Mouse (Mus musculus): ENCODE measurements around the gene Gm21972.

Gm21972 gene

DNA sequence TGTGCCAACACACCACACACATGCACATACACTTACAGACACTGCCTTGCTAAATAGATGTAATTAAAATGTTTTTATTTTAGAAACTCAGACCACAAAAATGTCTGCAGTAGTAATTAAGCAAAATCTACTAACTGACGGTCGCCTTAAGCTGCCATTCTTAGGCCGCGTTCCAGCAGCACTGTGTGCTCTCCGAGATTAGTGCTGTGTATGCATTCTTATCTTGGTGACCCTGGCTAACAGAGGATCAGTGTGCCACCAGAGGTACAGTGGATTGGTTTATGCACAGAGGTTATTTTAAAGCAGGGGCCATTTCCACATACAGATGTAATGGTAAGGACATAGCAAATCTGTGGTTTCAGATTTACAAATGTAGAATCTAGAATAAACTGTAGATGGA, 27.6 kb downstream of the Gm21972 start:
- DNase-seq (ENCODE audit: low spot score in 2 of 2) = no peak

DNA sequence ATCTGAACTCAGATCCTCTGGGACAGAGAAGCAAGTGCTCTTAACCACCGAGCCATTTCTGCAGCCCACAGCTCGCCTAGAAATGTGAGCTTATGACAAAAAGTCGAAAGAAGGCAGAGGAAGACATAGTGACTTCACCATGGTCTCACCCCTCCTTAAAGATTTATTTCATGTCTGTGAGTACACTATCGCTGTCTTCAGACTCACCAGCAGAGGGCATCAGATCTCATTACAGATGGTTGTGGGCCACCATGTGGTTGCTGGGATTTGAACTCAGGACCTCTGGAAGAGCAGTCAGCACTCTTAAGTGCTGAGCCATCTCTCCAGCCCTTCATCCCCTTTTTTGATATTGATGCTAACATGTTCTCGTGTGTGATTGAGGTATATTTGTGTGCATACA, 41.2 kb downstream of the Gm21972 start:
- DNase-seq (ENCODE audit: low spot score in 2 of 2) = no peak

- DNase-seq (ENCODE audit: low spot score in 2 of 2) = no peak
These were observed 42.6 kb downstream of the Gm21972 start for GRCm38 (mm10) chr1:86176066-86176465.

DNA sequence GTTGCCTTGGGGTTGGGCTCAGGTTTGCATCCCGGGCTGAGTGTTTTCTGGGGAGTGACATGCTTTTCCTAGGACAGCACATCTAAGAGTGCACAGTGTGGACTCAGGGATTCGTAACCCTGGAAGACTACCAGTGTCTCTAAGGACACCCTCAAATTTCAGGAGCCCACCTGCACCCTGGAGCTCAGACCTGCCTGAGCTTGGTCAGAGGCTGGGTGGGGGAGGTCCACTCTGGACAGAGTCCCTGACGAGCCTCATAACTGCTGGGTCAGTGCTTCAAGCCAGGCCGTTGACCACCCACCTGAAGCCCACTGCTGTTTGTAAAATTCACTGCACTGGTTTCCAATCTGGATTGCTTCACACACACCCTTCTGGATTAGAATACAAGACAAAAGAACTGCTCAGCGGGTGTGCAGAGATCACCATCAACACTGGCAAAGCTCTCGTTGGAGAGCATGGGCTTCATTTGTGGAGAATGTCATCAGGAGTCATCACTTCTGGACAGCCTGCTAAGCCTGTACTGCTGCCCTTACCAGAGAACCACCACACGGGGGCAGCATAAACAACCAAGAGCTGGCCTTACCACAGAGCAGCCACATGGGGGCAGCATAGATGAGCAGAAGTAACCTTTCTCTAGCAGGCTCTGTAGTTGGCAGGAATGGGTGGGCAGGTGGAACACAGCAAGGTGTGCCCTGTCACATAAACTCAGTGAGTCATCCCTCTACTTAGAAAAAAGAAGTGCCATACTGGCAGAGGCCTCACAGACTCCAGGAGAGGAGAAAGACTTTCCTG, 45.2 kb downstream of the Gm21972 start:
- DNase-seq (ENCODE audit: low spot score in 2 of 2) = peak; percentile 79 to 86

- DNase-seq (ENCODE audit: low spot score in 2 of 2) = no peak
These were observed 48.7 kb downstream of the Gm21972 start for GRCm38 (mm10) chr1:86182004-86182709.

- DNase-seq (ENCODE audit: low spot score in 2 of 2) = no peak
These were observed 50.3 kb downstream of the Gm21972 start for GRCm38 (mm10) chr1:86183577-86184263.

DNA sequence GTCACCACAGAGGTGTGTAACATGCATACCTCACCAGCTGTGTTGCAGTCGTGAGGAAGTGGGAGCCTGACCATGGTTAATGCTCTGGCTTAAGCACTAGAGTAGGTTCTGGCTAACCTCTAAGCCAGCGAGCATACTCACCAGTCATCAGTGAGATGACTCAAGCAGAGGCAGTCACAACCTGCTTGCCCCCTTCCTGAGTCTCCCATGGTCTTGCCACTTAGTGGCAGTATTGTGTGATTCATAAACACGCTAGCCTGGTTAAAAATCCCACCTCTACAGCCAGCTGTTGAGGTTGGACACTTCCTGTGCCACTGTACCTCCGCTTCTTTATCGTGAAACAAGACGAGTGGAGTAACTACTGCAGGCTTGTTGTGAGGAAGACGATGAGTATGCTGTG, 53.3 kb downstream of the Gm21972 start:
- no peak for DNase-seq (ENCODE audit: low spot score in 2 of 2)

GRCm38 (mm10) chr1:86187856-86188255, 54.4 kb downstream of the Gm21972 start:
- no peak for DNase-seq (ENCODE audit: low spot score in 2 of 2)

GRCm38 (mm10) chr1:86188271-86188670, 54.8 kb downstream of the Gm21972 start:
- DNase-seq (ENCODE audit: low spot score in 2 of 2) = no peak

GRCm38 (mm10) chr1:86189034-86189702, 55.7 kb downstream of the Gm21972 start:
- no peak for DNase-seq (ENCODE audit: low spot score in 2 of 2)

- no peak for DNase-seq (ENCODE audit: low spot score in 2 of 2)
These were observed 57.4 kb downstream of the Gm21972 start for GRCm38 (mm10) chr1:86190843-86191242.

DNA sequence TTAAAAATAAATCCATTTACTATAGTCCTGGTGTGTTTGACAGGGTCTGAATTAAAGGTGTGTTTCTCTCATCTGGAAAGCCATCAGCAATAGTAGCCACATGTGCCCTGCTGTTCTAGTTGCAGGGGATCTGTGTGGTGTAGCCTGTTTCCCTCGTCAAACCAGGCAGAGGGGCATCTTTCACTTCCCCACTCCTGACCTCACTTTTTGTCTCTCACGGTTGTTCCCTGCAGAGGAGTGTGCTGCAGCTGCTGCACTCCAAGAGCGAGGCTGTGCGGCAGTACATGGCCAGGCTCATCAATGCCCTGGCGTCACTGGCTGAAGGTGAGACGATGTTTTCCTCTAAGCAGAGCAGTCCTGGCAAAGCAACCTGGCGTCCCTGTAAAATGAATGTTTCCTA, 60.6 kb downstream of the Gm21972 start:
- no peak for DNase-seq (ENCODE audit: low spot score in 2 of 2)

DNA sequence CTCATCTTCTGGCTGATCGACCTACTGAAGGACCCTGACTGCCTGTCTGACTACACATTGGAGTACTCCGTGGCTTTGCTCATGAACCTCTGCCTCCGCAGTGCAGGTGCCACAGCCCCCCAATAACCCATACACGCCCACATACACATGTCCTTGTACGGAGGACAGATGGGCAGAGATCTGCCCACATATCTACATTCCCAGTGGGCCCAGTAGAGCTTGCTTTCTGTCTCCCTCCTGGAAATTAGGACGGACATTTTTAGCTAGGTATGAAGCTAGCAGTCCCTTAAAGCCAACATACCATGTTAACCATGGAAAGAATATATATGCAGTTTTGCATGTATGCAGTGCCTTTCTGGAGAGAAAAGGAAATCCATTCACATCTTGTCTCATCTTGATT, 64.8 kb downstream of the Gm21972 start:
- no peak for DNase-seq (ENCODE audit: low spot score in 2 of 2)

DNA sequence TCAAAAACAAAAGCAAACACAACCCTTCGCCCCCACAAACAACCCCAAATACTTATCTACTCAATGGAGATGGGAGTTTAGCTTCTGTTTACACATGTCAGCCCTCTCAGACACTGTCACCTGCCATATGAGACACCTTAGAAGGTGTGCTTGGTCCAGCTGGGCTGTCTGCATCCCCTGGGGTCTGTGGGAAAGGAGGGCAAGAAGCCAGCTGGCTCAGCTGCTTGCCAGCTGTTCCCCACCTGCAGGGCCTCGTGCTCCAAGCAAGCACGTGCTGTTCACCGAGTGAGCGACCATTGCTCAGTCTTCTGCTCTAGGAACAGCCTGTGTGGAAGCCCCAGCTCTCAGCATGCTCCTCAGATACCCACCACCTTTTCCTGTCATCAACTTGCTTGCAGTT, 65.6 kb downstream of the Gm21972 start:
- no peak for DNase-seq (ENCODE audit: low spot score in 2 of 2)

DNA sequence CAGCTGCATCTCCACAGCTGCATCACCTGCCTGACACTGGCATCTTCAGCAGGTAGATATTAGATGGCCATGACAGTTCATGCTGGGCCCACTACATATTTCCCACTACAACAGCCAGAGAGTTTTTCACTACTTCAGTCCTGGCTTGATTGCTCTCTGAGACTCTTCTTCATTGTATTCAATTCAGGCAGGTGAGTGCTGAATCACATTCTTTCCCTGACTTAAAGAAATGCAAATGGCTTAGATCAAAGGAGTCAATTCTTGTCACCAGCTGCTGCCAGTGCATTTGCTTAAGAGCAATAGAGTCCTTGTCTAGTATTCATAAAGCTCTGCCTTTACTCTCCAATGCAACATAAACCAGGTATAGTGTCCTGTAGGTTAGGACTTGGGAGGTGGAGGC, 67.9 kb downstream of the Gm21972 start:
- DNase-seq (ENCODE audit: low spot score in 2 of 2) = no peak

GRCm38 (mm10) chr1:86202617-86203219, 69.3 kb downstream of the Gm21972 start:
- no peak for DNase-seq (ENCODE audit: low spot score in 2 of 2)

DNA sequence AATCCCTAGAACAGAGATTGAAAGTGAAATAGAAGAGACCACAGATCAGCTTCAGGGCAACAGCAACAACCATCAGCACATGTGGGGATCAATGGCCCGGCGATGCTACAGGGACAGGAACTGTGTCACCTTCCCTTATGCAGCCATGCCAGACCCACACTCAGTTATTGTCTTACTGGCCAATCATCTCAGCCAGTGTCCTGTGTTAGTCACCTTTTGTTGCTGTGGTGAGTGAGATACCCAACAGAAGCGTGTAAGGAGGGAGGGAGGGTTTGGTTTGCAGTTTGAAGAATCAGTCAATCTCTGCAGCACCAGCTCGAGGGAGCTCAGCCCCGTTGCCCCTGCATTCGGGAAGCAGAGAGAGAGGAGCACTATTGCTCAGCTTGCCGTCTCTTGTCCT, 77.2 kb downstream of the Gm21972 start:
- no peak for DNase-seq (ENCODE audit: low spot score in 2 of 2)

- no peak for DNase-seq (ENCODE audit: low spot score in 2 of 2)
These were observed 78.1 kb downstream of the Gm21972 start for GRCm38 (mm10) chr1:86211498-86211897.
